Mouse (Mus musculus) embryo, embryonic 9.5 days (tissue): ENCODE results near the gene Zfp990.
A peak's percentile ranks its signal among the peaks of the same experiment; 100 is the strongest.
"Not testable (repeated sequence)": the region's sequence is repeated elsewhere in the genome, so short reads cannot be mapped to it uniquely, and the experiment has no call there.

Experiments used
- DNase-seq: peaks from one replicate; pipeline ENCODE4 v3.0.0-alpha.2; 2017; ENCODE audit errors: extremely low spot score

The Zfp990 gene

GRCm38 (mm10) chr4:145510459-145510858 is at the start of gene Zfp990:
TSS of gene Zfp990 (plus strand) at chr4:145510759.
- DNase-seq = not testable (repeated sequence)

GRCm38 (mm10) chr4:145463553-145464253 is 46.9 kb upstream of the Zfp990 start:
- peak; percentile 64 for DNase-seq

GRCm38 (mm10) chr4:145478128-145478527 is 32.4 kb upstream of the Zfp990 start:
- no peak for DNase-seq

GRCm38 (mm10) chr4:145480699-145481098 is 29.9 kb upstream of the Zfp990 start:
- DNase-seq = not testable (repeated sequence)

- DNase-seq = no peak
Observed at GRCm38 (mm10) chr4:145489396-145489795, 21.2 kb upstream of the Zfp990 start.

GRCm38 (mm10) chr4:145492132-145492531 is 18.4 kb upstream of the Zfp990 start:
- DNase-seq = no peak

- not testable (repeated sequence) for DNase-seq
Observed at GRCm38 (mm10) chr4:145493316-145493715, 17.2 kb upstream of the Zfp990 start.

- DNase-seq = not testable (repeated sequence)
Observed at GRCm38 (mm10) chr4:145514637-145515036, 4.1 kb downstream of the Zfp990 start.

- DNase-seq = not testable (repeated sequence)
Observed at GRCm38 (mm10) chr4:145515776-145516565, 5.4 kb downstream of the Zfp990 start.

GRCm38 (mm10) chr4:145517391-145517790 is 6.8 kb downstream of the Zfp990 start:
- not testable (repeated sequence) for DNase-seq

GRCm38 (mm10) chr4:145543861-145544260 is 33.3 kb downstream of the Zfp990 start:
- not testable (repeated sequence) for DNase-seq

- DNase-seq = not testable (repeated sequence)
Observed at GRCm38 (mm10) chr4:145545106-145545505, 34.5 kb downstream of the Zfp990 start.

GRCm38 (mm10) chr4:145545734-145546349 is 35.3 kb downstream of the Zfp990 start:
- not testable (repeated sequence) for DNase-seq

- not testable (repeated sequence) for DNase-seq
Observed at GRCm38 (mm10) chr4:145546477-145546876, 35.9 kb downstream of the Zfp990 start.

- no peak for DNase-seq
Observed at GRCm38 (mm10) chr4:145556680-145557079, 46.1 kb downstream of the Zfp990 start.

- no peak for DNase-seq
Observed at GRCm38 (mm10) chr4:145559505-145560099, 49.0 kb downstream of the Zfp990 start.

- no peak for DNase-seq
Observed at GRCm38 (mm10) chr4:145564111-145564821, 53.7 kb downstream of the Zfp990 start.

GRCm38 (mm10) chr4:145570461-145570860 is 59.9 kb downstream of the Zfp990 start:
- not testable (repeated sequence) for DNase-seq

GRCm38 (mm10) chr4:145576623-145577022 is 66.1 kb downstream of the Zfp990 start:
- DNase-seq = not testable (repeated sequence)

- DNase-seq = not testable (repeated sequence)
Observed at GRCm38 (mm10) chr4:145580333-145580732, 69.8 kb downstream of the Zfp990 start.

- peak; percentile 38 for DNase-seq
Observed at GRCm38 (mm10) chr4:145585078-145585477, 74.5 kb downstream of the Zfp990 start, which contains the start of gene Gm13212. TSS of gene Gm13212 (plus strand) at chr4:145585166.
